Mouse (Mus musculus) cerebellum, adult 2 months (tissue): ENCODE results near the gene Gm42674.

ENCODE experiments used
- CTCF ChIP-seq: fragments of 200-500 bp; IDR thresholded peaks from 2 replicates; pipeline ENCODE4 v1.5.1; 2011; ENCODE audit warnings: low read depth, mild to moderate bottlenecking, control low read depth, low read length, moderate library complexity, borderline replicate concordance; ENCODE audit not compliant: insufficient read depth
- POLR2A ChIP-seq: fragments of 200-500 bp; IDR thresholded peaks from 2 replicates; pipeline ENCODE4 v1.6.1; 2011; ENCODE audit warnings: low read length, control low read depth, borderline replicate concordance; ENCODE audit not compliant: insufficient read depth

DNA sequence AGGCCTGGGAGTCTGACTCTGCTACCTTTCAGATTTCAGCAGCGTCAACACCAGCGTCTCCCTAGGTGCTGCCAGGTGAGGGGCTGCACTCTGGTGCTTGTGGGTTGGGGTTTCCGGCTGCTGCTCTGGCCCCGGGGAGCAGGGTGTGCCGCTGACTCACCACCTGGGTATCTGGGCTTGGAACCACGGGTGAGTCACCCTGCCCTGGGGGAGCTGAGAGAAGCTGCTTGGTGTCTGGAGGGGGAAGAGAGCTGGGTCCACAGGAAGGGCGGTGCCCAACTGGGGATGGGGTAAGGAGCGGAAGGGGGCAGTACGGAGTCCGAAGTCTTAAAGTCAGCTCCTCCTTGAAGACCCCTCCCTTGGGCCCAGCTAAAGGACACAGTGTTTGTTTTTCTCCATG is 14.8 kb upstream of the Gm42674 start:
- no peak for TF ChIP-seq CTCF
- no peak for TF ChIP-seq POLR2A
